Mouse (Mus musculus) telencephalon, adult 2 months (tissue): ENCODE data around the gene Lrrc51.
"Not testable (repeated sequence)": the region's sequence is repeated elsewhere in the genome, so short reads cannot be mapped to it uniquely, and the experiment has no call there.

ENCODE experiments used
- DNase-seq: peaks from one replicate; pipeline ENCODE4 v3.0.0-alpha.2; 2011; ENCODE audit warnings: low read depth, low spot score

The Lrrc51 gene

DNA sequence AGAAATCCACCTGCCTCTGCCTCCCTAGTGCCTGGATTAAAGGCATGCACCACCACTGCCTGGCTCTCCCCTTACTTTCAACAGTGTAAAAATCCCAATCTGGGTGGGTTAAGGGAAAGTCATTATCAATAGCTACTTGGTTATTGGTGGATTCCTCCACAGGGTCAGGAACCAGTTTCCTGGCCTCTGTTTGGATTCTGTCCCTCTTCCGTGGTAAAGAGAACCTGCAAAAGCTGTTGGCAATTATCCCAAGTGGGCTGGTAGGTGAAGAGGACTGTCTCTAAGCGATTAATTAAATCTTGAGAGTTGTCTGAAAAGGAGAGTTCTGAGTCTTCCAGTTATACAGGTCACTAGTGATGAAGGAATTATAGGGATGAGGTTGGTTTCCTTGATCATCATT is 4.7 kb upstream of the Lrrc51 start:
- no peak for DNase-seq

DNA sequence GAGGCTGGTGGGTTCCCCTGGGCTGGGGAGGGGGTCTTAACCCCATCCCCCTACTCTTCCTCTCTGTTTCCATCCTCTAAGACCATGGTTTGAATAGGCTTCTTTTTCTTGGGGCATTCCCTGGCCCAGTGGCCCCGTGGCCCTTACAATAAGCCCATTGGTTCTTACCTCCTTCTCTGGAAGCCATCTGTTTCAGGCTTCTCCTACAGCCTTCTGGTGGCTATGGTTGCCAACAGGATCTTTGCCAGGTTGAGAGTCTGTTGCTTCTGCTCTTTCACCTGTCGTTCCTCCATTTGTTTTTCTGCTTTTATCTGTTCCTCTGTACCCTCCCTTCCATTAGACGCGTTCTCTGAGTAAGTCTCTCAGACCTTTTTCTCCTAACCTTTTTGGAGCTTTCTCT is 3.9 kb upstream of the Lrrc51 start:
- no peak for DNase-seq

DNA sequence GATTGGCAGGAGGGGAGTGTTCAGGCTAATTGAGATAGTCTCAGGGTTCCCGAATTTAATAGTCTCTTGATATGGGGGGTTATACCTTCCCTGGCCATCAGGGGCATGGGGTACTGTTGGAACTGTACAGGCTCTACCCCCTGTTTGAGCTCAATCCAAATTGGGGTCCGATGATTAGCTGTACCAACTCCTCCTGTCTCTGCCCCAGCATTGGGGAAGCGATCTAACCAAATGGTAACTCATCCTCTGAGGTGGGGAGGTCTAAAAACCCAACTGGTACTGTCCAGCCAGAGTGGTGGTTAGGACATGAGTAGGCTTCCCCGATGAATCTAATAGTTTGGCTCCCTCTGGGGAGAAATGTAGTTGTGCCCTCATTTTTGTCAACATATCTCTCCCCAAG is 3.3 kb upstream of the Lrrc51 start:
- no peak for DNase-seq

DNA sequence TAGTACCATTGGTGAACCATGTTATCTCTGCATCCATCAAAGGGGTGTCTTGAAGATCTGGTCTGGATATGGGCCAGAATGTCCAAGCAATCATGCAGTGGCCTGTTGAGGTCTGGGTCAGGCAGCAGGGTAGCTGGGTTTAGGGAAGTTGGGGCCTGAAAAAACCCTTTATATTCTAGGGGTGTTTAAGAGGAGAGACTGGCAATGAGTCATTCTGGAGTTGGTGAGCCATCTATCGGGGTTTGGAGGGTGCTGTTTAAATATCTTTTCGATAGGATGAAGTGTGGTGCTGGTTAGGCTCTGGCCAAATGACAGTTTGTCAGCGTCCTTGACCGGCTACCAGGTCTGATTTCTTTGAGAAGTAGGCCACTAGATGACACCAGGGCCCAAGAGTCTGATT is 2.3 kb upstream of the Lrrc51 start:
- no peak for DNase-seq

DNA sequence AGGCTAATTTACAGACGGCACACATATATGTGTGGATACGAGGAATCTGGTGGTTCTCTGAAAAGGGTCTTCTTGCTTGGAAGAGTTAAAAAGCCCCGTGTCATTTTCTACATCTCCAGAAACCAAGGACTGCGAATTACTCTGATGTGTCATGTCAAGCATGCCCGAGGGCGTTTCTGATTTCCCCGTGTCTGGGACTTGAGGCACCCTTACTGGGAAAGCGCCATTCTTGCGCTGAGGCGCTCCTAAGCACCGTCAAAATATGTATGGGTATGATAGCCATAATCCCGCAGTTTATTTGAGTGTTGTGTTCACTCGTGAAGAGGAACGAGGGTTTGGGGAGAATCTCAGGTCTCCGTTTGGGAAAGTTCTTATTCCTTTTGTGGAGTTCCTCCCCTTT is 395 bp downstream of the Lrrc51 start:
- DNase-seq, result no peak

DNA sequence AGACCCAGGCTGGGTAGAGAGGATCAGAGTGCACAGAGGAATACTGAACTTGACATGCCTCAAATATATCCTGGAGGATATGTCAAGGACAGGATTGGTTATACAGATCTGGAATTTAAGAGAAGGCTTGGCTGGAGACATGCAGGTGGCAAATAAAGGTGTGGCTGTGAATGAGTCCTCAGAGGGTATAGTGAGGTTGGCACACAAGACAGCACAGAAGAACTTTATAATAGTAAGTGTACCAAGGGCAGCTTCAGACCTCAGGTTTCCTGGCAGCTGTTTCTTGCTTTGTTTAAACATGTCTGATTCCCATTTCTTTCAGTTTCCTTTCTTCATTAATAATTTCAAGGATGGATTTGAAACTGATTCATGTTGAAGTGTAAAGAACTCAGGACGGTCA is 1.1 kb downstream of the Lrrc51 start:
- DNase-seq, result no peak

DNA sequence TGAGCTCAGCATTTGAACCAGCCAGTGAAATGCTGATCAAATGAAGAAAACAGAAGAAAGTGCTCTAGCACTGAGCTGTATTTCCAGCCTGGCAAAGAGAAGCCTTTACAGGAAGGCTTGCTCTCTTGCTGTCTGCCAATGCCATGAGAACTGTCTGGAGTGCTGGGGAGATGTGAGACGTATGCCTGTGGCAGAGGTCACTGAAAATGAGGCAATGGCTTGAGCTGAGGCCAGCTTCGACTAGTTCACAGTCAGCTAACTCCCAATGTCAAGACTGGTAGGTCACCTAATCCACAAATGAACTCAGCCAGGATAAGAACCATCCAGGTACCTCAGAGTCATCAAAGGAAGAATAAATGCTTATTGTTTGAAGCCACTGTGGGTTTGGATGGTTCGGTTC is 5.6 kb downstream of the Lrrc51 start:
- DNase-seq, result no peak

DNA sequence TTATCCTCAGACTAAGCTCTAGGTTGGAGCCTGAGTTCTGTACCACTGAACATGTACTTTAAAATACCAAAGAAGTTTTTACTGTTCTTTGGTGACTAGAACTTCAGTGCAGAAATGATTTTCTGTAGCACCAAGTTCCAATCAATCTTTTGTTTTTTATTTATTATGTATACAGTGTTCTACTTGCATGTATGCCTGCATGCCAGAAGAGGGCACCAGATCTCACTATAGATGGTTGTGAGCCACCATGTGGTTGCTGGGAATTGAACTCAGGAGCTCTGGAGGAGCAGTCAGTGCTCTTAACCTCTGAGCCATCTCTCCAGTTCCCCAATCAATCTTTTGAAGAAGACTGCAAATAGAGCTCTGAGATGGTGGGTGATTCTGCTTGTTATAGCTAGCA is 7.8 kb downstream of the Lrrc51 start:
- not testable (repeated sequence) for DNase-seq

DNA sequence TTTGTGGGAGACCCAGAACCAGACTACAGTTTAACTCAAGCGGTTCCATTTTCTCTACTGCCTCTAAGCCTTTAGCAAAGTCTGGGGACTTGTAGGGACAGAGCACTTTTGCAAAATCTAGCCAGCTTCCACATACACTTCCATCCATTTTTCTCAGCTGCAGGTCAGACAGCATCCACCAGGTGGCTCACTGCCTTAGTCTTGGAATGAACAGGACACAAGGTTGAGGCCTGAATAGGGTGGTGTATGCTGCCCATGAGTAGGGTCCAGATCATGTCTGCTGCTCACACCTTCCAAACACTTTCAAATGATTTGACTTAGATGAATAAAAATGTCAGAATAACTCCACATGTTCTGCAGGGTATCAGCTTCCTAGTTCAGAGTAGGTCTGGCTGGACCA is 15.6 kb downstream of the Lrrc51 start:
- DNase-seq, result peak; percentile 26

DNA sequence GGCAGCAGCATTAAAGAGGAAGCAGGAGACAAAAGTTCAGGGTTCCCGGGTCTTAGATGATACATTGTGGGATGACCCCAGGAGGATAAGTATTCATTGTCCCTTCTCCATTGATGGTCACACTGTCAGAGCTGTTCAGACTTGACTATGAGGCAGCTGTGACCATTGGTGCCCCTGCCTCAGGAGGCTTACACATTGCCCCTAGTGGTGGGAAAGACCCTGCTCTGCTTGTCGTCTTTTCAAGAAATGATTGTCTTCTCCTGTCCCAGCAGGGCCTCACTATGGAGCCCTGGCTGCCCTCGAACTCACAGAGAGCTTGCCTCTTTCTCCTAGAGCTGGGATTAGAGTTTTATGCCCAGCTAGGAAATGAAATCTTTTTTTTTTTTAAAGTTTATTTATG is 21.7 kb downstream of the Lrrc51 start:
- DNase-seq, result no peak

DNA sequence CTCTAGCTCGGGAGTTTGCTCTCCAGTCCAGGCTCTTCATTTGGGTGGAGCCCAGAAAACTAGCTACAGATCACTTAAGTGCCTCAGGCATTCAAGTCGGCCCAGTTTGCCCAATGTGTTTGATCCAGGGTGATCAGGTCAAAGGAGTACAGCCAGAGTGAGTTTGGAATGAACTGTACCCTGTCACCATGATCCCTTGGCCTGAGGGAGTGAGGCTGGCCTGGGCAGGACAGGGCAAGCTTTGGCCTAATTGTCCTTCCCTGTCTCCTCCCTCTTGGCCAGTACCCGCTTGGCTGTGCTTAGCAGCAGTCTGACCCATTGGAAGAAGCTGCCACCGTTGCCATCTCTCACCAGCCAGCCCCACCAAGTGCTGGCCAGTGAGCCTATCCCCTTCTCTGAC is 23.6 kb downstream of the Lrrc51 start:
- no peak for DNase-seq

DNA sequence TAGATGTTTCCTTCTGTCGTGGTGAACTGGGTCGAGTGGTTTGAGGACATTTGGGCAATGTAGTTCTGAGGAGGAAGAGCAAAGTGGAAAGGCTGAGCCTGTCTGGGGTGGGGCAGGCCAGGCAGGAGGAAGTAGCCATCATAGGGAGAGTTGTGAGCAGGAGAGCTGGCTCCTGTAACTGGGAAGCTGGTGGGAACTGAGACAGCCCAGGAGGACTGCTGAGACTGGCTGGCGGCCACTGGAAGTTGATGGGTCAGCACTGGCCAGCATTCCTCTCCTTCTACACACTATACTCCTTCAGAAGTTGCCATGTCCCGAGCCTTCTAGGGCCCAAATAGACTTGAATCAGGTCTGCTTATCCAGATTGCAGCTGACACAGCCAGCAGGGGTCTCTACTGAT is 25.3 kb downstream of the Lrrc51 start:
- DNase-seq, result no peak

DNA sequence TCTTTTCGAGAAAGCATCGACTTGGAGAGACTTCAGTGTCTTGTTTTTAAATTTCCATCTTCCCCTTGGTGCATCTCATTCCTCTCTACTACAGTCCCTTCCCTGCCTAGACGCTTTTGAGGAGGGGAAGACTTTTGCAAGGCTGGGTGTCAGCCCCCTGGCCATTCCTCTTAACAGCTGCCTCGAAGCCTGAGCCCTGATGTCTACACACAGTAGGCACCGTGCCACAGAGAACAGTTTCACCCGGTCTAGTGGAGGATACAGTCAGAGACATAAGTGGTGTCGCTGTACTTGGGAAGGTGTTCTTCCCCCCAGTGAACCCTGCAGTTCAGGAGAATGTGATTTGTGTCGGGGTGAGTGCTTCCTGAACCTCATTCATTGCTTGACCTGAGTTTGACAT is 27.0 kb downstream of the Lrrc51 start:
- no peak for DNase-seq

DNA sequence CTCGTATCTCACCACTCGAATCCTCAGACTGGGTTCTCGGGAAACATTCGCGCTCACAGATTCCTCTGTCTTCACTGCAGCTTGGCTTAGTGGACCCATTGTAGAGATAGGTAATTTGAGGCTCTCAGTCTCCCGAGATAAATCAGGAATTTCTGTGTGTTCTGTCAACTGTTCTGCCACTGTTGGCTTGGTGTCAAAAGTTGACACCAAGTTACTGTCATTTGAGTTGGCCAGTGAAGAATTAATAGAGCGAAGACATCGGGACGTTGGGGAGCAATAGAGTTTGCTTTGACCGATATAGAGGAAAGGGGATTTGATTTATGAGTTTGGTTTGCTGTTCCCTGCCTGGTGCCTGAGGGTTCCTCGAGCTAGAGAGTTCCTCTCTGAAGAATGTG is 27.4 kb downstream of the Lrrc51 start, which contains the start of gene Tomt:
Tomt (minus strand) TSS at position 73 of the 395 bp plus-strand sequence.
- DNase-seq, result no peak

DNA sequence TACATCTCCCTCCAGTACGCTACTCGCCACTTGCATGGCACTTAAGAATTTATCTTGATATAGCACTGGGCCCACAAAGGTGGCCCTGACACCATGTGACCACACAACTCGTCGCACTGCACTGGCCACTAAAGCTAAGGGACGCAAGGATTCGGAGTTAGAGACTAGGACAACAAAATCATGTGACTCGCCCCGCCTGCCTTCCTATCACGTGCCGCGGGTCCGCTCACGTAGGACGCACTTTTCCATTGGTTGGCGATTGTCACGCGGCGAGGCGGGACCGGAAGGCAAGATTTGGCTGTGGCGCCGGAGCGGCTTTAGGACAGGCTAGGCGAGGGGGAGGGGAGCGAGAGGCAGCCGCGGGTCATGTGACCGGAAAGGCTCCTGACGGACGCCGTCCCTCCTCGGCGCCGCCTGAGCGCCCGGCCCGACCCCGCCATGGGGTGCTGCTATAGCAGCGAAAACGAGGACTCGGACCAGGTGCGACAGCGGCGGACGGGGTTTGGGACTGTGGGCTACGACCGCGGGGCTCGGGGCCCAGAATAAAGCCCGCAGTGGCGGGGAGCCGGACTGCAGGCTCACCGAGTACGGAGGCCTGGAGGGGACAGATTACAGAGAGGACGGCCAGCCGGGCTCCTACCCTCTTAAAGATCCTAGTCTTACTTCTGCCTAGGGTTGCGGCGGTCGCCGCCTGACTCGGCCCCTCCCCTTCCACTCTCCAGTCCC is 28.0 kb downstream of the Lrrc51 start, which contains the start of gene Lamtor1:
Lamtor1 (plus strand) TSS at position 344 of the 726 bp plus-strand sequence.
- peak; percentile 99 for DNase-seq

DNA sequence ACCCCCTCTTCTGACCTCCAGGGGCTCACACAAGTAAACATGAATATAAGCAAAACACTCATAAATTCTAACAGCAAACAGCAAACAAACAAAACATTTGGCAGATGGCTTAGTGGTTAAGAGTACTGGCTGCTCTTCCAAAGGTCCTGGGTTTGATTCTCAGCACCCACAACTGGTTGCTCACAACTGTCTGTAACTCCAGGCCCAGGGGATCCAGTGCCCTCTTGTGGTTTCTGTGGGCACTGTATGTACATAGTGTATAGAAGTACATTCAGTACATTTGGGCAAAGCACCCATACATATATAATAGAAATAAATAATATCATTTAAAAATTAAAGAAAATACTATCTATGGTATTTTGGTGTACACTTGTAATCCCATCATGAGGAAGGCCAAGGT is 30.8 kb downstream of the Lrrc51 start:
- no peak for DNase-seq

DNA sequence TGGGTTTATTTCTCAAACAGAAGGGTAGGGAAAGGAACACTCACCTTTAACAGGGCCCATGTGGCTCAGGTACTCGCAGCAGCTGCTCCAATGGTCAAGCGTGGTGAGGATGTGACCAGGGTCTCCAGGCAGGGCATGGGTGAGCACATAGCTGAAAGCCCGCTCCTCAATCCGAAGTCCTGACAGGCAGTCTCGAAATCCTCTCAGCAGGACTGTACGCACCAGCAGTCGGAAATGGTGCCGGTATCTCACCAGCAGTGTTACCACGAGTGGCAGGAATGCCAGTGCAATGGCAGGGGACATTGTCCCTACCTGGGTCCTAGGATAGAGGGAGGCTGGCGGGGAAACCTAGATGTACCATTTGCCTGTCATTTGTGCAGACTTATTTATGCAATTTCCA is 31.7 kb downstream of the Lrrc51 start:
- DNase-seq, result no peak

DNA sequence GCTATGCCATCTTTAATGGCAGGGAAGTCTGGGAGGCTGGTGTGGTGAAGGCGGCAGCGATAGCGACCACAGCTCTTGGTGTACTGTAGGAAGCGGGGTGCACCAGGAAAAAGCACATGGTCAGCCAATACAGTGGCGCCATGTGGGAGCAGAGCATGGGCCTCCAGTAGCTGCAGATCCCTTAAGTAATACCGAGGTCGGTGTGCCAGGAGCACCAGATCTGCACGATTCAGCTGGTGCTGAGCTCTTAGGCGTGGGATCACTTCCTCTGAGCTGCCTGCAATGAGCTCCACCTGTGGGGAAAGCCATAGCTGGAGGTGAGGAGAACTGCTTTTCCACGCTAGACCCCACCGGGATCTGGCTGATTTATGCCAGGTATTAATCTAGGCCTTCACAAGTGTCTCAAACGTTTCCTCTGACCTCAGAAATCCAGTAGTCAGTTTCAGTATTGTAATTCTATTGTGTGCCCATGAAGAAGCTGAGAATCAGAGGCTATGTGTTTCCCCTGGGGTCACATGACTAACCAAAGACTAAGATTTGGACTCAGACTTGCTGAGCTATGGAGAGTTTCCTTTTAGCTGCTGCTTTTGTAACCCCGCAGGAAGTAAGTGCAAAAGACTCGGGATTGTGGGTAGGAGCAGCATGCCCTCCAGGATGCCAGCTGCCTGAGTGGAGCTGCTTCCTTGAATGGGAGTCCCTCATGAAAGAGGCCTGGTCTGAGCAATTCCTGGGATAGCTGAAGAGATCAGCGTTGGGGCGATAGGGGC is 33.2 kb downstream of the Lrrc51 start:
- DNase-seq, result peak; percentile 11

DNA sequence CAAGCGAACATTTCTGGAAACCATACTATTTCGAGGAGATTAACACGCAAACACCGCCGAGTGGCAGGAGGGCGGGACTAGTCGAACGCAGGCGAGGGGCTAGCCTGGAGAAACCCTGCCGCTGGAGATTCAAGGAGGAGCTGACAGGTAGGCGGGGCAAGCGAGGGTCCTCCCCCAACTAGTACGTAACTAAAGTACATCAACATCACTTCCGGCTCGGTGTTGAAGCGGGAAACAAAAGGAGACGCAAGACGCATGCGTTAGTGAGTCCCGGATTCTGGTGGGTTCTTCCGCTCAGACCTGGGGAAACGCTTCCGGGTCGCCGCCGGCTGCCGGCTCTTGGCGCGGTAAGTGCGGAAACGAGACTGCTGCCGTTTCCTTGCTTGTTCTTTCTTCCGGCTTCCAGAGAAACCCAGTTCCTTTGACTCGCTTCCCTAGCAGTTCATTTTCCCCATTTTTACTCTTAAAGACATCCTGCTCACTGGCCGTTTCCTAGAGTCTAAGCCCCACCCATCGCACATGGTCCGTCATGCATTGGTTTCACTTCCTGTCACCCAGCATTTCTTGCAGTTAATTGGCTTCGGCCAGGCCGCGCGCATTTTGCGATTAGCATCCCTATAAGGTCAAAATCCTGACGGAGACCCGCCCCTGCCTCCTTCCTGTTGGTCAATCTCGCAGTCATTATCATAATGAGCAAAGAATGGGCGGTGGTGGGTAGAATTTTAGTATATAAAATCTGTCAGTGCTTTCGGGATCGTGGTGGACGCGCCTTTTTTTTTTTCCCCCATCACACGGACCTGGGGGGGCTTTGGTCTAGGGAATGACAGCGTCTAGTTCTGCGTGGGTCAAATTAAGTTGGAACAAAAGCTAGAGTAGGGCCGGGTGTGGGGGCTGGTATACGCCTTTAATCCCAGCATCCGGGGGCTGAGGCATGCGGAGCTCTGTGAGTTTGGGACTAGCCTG is 37.3 kb downstream of the Lrrc51 start:
- peak; percentile 100 for DNase-seq

DNA sequence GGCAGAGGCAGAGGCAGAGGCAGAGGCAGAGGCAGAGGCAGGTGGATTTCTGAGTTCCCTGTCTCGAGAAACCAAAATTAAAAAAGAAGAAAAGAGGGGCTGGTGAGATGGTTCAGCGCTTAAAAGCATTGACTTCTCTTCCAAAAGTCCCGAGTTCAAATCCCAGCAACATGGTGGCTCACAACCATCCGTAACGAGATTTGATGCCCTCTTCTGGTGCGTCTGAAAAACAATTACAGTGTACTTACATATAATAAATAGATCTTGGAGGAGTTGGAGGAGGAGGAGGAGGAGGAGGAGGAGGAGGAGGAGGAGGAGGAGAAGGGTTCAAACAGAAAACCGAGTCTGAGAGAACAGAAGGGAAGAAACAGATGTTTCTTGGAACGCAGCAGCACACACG is 38.0 kb downstream of the Lrrc51 start:
- no peak for DNase-seq

DNA sequence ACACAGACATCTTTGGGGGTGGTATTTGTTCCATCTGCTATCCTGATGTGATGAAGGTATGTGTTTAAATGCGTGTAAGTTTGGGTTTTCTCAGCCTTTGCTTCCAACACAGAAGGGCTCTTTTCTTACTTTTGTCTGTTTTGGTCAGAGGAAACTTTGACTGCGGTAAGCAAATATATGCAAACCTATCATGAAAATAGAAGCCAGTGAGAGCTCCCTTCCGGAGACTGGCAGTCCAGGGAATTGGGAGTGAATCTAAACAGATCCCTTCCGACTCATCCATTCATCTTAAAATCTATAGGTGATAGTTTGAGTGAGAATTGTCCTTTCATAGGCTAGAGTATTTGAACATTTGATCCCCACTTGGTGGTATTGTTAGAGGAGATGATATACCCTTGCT is 45.2 kb downstream of the Lrrc51 start:
- DNase-seq, result no peak

DNA sequence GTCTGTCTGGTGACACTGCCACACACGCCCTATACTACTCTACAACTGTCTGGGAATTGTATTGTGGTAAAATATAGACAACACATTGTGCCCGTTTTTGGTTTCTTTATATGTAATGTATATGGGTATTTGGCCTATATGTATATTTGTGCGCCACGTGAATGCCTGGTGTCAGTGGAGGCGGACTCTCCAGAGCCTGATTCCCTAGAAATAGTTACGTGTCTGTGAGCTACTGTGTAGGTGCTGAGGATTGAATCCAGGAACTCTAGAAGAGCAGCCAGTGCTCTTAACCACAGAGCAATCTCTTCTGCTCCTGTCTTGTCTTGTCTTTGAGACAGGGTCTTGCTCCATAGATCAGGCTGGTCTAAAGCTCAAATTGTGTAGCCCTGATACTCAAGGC is 47.4 kb downstream of the Lrrc51 start:
- DNase-seq, result no peak
